Mouse (Mus musculus): ENCODE measurements around the gene Serpinb3b.
"Not testable (repeated sequence)": the region's sequence is repeated elsewhere in the genome, so short reads cannot be mapped to it uniquely, and the experiment has no call there.

Gene Serpinb3b

DNA sequence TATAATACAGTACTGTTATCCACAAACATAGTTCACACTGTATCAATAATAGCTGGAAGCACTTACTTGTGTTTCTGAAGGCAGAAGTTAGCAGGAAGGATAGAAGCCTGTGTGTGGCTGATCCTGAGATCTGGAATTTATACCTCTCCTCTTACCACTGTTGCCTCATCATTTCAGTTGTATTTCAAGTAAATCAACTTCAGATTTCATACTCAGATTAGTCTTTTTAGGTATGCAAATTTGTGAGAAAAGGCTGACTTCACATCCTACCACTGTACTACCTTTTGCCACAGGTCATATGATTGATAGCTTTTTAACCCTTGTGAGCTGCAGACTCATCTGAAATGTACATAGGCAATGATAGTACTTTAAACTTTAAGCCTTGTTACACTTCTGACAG is at the start of gene Serpinb3b, which contains the start of gene Serpinb3c:
Gene Serpinb3b, minus strand, starts transcription at position 101 of the 400 bp plus-strand sequence.
Gene Serpinb3c, minus strand, starts transcription at position 111 of the 400 bp plus-strand sequence.
- not testable (repeated sequence) for DNase-seq (ENCODE audit: low spot score)

GRCm38 (mm10) chr1:107243170-107243569 is 35.0 kb downstream of the Serpinb3b start:
- DNase-seq (ENCODE audit: low spot score) = peak; percentile 48

DNA sequence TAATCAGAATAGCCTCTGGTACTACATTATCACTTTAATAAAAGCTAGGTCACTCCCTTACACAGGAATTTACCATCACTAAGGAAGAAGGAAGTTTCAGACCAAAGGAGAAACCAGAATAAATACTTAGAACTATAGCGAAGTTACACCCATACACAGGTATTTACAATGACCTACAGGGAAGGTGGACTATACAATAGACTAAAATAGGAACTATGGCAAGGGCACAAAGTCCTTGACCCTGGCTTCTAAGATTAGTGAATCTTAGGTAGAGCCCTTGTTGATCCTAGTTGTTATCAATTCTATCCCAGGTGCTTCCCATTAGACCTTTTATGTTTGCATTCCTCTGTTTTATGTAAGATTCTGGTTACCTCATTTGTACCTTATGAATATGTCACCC is 60.9 kb downstream of the Serpinb3b start:
- not testable (repeated sequence) for DNase-seq (ENCODE audit: low spot score)

GRCm38 (mm10) chr1:107127453-107127852 is 150.7 kb downstream of the Serpinb3b start:
- peak; percentile 18 for DNase-seq (ENCODE audit: low spot score)
